Mouse (Mus musculus): ENCODE measurements around the gene Fuz. TPM values are rescaled to one million over a fixed set of nuclear protein-coding genes. Genes with fewer than 3 reads are reported as not detected.

Fuz gene
- polyA plus RNA-seq, 1 experiment from 2014 or later: 11.1 TPM

DNA sequence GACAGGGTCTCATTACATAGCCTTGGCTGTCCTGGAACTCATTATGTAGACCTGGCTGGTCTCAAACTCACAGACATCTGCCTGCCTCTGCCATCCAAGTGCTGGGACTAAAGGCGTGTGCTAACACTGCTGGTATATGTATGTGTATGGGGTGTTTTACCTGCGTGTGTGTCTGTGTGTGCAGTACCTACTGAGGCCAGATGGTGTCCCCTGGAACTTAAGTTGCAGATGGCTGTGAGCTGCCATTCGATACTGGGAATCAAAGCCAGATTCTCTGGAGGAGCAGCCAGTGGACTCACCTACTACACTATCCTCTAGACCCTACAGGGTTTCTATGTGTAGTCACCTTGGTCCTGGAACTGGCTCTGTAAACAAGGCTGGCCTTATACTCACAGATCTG is 29.6 kb downstream of the Fuz start:
- Histone ChIP-seq H3K9me3 (ENCODE audit: control insufficient read depth) (no peaks in the 10 kb centered on the region), H3K27ac (ENCODE audit: low read depth, low read length) (no peak overlapping the region), H3K4me2 (replicated peaks; ENCODE audit: low read depth) (no peak overlapping the region), H3K36me3 (ENCODE audit: control insufficient read depth, insufficient read depth) (peaks cover 37% of the 10 kb centered on the region), H3K27me3 (replicated peaks; ENCODE audit: control insufficient read depth, insufficient read depth, low read length) (no peaks in the 10 kb centered on the region), H3K9ac (ENCODE audit: low read depth, low read length) (no peak overlapping the region), H3K4me3 (ENCODE audit: low read depth, low read length) (no peak overlapping the region), H3K4me1 (replicated peaks; ENCODE audit: control insufficient read depth, insufficient read depth, low read length) (peaks cover 9% of the 10 kb centered on the region; the same call in 1 of the 2 replicates)
- WGBS: 81% methylated on average over 3 of the region's 3 CpGs
- peak; percentile 73 for TF ChIP-seq CTCF (IDR thresholded peaks at IDR 0.05; ENCODE audit: low read depth)
- no peak for ATAC-seq

DNA sequence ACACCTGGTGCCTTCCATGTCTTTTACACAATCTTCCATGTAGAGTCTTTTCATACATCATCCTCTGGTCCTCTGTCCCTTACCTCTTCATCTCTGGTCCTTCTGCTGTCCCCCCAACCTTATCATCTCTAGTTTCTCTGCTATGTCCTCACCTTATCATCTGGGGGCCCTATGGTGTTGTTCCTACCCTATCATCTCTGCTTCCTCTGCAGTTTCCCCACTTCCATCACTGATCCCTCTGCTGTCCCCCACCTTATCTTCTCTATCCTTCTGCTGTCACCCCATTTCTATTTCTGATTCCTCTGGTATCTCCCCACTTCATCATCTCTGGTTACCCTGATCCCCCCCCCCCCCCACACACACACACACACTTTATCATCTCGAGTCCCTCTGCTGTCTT is 32.7 kb downstream of the Fuz start:
- no peak for TF ChIP-seq CTCF (IDR thresholded peaks at IDR 0.05; ENCODE audit: low read depth)
- ATAC-seq: no peak
- peak overlapping the region; percentile 99 for H3K4me3 ChIP-seq (ENCODE audit: low read depth, low read length)
- no peaks in the 10 kb centered on the region for H3K27me3 ChIP-seq (replicated peaks; ENCODE audit: control insufficient read depth, insufficient read depth, low read length)
- H3K4me1 ChIP-seq (replicated peaks; ENCODE audit: control insufficient read depth, insufficient read depth, low read length): peaks cover 10% of the 10 kb centered on the region; the same call in 1 of the 2 replicates
- no peaks in the 10 kb centered on the region for H3K9me3 ChIP-seq (ENCODE audit: control insufficient read depth)
- 0% methylated on average over 1 of the region's 1 CpGs for WGBS
- H3K27ac ChIP-seq (ENCODE audit: low read depth, low read length): no peak overlapping the region
- peak overlapping the region; percentile 71 for H3K4me2 ChIP-seq (replicated peaks; ENCODE audit: low read depth)
- peak overlapping the region; percentile 88 for H3K9ac ChIP-seq (ENCODE audit: low read depth, low read length)
- peaks cover 18% of the 10 kb centered on the region for H3K36me3 ChIP-seq (ENCODE audit: control insufficient read depth, insufficient read depth)

DNA sequence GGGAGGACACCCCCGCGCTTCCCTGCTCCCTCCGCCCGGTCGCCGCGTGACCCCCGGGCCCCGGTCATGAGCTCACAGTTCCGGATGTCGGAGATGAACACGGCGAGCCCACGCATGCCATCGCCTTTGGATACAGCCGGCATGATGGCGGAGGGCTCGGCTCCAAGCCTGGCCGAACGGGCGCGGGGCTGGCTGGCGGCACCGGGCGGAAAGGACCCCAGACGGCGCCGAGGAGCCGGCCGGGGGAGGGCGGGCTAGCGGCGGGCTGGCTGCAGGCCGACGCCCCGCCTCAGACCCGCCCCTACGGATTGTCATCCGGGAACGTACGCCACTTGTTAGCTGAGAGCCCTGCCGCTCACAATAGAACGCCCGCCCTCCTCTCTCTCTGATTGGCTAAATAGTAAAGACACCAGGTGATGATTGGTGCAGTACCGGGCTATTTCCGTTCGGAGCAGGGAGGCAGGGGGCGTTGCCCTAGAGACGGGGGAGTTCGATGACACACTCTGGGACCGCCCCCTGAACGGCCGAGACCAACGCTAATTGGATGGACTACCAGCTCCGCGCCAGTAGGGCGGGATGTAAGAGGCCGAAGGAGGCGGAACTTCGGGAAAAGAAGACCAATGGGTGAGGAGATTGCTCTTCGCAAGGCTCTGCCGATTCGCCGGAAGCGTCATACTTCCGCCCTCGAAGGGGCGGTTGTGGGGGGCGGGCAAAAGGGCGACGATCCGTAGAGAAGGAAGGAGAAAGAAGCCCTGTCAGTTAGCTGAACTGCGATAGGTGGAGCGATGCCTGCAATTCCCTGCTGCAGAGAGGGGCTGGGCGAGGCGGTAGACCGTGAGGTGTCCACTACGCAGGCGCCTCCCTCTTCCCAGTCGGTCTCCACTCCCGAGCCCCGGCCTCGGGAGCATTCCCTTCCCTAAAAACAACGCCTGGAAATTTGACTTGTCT is 33.6 kb downstream of the Fuz start, which contains the start of gene Ap2a1:
Gene Ap2a1 (minus strand): TSS at position 293 of the 948 bp plus-strand sequence.
- H3K36me3 ChIP-seq (ENCODE audit: control insufficient read depth, insufficient read depth): peaks cover 11% of the 10 kb centered on the region; the same call in 1 of the 2 replicates
- H3K27ac ChIP-seq (ENCODE audit: low read depth, low read length): peak within 1 kb of the TSS; percentile 89
- H3K9me3 ChIP-seq (ENCODE audit: control insufficient read depth): no peaks in the 10 kb centered on the region
- peaks cover 10% of the 10 kb centered on the region; the same call in 1 of the 2 replicates for H3K4me1 ChIP-seq (replicated peaks; ENCODE audit: control insufficient read depth, insufficient read depth, low read length)
- under 1% methylated on average over 84 of the region's 84 CpGs for WGBS
- peak; percentile 33 for TF ChIP-seq CTCF (IDR thresholded peaks at IDR 0.05; ENCODE audit: low read depth)
- H3K9ac ChIP-seq (ENCODE audit: low read depth, low read length): peak within 1 kb of the TSS; percentile 88
- H3K4me2 ChIP-seq (replicated peaks; ENCODE audit: low read depth): peak within 1 kb of the TSS; percentile 73
- H3K27me3 ChIP-seq (replicated peaks; ENCODE audit: control insufficient read depth, insufficient read depth, low read length): no peaks in the 10 kb centered on the region
- ATAC-seq: peak; percentile 99
- H3K4me3 ChIP-seq (ENCODE audit: low read depth, low read length): peak within 1 kb of the TSS; percentile 99

DNA sequence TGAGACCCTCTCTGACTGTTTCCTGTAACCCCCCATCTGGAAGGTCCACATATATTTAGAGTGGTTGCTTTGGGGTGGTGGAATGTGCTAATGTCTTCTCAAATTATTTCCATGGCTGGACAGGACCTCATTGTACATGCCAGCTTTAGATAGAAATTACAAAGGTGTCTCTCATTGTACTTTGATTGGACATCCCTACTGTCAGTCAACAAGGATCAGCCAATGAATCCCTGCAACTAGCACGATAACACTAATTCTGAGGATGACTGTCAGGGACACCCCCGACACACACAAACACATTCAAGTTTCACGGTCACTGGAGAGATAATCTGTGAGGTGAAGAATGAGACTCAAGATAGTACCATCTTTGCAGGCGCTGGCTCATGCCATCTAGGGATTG is 42.8 kb downstream of the Fuz start:
- 89% methylated on average over 4 of the region's 4 CpGs for WGBS
- no peaks in the 10 kb centered on the region for H3K36me3 ChIP-seq (ENCODE audit: control insufficient read depth, insufficient read depth)
- ATAC-seq: no peak
- no peak overlapping the region for H3K4me2 ChIP-seq (replicated peaks; ENCODE audit: low read depth)
- H3K27me3 ChIP-seq (replicated peaks; ENCODE audit: control insufficient read depth, insufficient read depth, low read length): no peaks in the 10 kb centered on the region; the same call in 1 of the 2 replicates
- no peak overlapping the region for H3K4me3 ChIP-seq (ENCODE audit: low read depth, low read length)
- TF ChIP-seq CTCF (IDR thresholded peaks at IDR 0.05; ENCODE audit: low read depth): no peak
- no peak overlapping the region for H3K9ac ChIP-seq (ENCODE audit: low read depth, low read length)
- no peaks in the 10 kb centered on the region for H3K4me1 ChIP-seq (replicated peaks; ENCODE audit: control insufficient read depth, insufficient read depth, low read length)
- H3K9me3 ChIP-seq (ENCODE audit: control insufficient read depth): peaks cover 5% of the 10 kb centered on the region; the same call in 1 of the 2 replicates
- no peak overlapping the region for H3K27ac ChIP-seq (ENCODE audit: low read depth, low read length)

DNA sequence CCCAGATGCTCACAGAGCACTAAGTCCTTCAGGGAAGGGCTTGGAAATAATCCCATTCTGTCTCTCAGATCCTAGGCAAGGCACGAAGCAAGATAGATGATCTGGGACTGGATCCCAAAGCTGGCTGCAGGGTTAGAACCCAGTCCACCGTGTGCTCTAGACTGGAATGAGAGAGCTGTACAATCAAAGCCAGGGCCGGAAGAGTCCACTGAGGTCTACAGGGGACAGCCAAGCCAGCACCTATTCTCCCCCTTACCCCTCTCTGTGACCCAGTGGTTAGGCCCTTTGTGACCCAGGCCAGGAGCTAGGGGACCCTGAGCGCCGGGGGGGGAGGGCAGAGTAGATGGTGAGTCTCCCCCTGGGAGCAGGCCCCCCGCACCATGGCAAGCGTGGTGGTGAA is 47.0 kb downstream of the Fuz start, which contains the start of gene Tsks:
Gene Tsks (plus strand): TSS at position 301 of the 400 bp plus-strand sequence.
- Histone ChIP-seq H3K4me2 (replicated peaks; ENCODE audit: low read depth) (no peak within 1 kb of the TSS), H3K27ac (ENCODE audit: low read depth, low read length) (no peak within 1 kb of the TSS), H3K27me3 (replicated peaks; ENCODE audit: control insufficient read depth, insufficient read depth, low read length) (no peaks in the 10 kb centered on the region; the same call in 1 of the 2 replicates), H3K9me3 (ENCODE audit: control insufficient read depth) (no peaks in the 10 kb centered on the region), H3K9ac (ENCODE audit: low read depth, low read length) (no peak within 1 kb of the TSS), H3K4me3 (ENCODE audit: low read depth, low read length) (no peak within 1 kb of the TSS), H3K36me3 (ENCODE audit: control insufficient read depth, insufficient read depth) (no peaks in the 10 kb centered on the region), H3K4me1 (replicated peaks; ENCODE audit: control insufficient read depth, insufficient read depth, low read length) (no peaks in the 10 kb centered on the region)
- 74% methylated on average over 7 of the region's 7 CpGs for WGBS
- no peak for TF ChIP-seq CTCF (IDR thresholded peaks at IDR 0.05; ENCODE audit: low read depth)
- no peak for ATAC-seq

DNA sequence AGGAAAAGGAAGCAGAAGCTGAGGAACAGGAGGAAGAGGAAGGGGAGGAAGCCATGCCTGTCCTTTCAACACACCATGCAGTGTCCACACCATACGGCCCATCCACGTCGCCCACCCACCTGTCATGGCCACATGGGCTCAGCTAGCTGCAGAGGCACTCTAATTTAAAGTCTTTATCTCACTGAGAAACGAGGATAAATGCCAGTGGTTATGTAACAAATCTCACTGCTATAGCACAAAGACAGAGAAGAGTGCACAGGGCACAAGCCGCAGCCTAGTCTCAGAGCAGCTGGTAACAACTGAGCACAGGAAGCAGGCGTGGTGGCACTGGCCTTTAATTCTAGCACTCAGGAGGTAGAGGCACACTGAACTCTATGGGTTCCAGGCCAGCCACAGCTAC is 54.0 kb downstream of the Fuz start:
- Histone ChIP-seq H3K4me3 (ENCODE audit: low read depth, low read length) (no peak overlapping the region), H3K4me2 (replicated peaks; ENCODE audit: low read depth) (no peak overlapping the region), H3K27me3 (replicated peaks; ENCODE audit: control insufficient read depth, insufficient read depth, low read length) (peaks cover 14% of the 10 kb centered on the region), H3K36me3 (ENCODE audit: control insufficient read depth, insufficient read depth) (no peaks in the 10 kb centered on the region), H3K4me1 (replicated peaks; ENCODE audit: control insufficient read depth, insufficient read depth, low read length) (peaks cover 4% of the 10 kb centered on the region; the same call in 1 of the 2 replicates), H3K9ac (ENCODE audit: low read depth, low read length) (no peak overlapping the region), H3K9me3 (ENCODE audit: control insufficient read depth) (no peaks in the 10 kb centered on the region), H3K27ac (ENCODE audit: low read depth, low read length) (no peak overlapping the region)
- 73% methylated on average over 6 of the region's 6 CpGs for WGBS
- no peak for TF ChIP-seq CTCF (IDR thresholded peaks at IDR 0.05; ENCODE audit: low read depth)
- no peak for ATAC-seq

Data from intestine, postnatal 0 days (tissue).